Mouse (Mus musculus) small intestine, adult 2 months (tissue): Measurements from ENCODE around the gene Rbm25. TPM values are rescaled to one million over a fixed set of nuclear protein-coding genes. Genes with fewer than 3 reads are reported as not detected.

ENCODE experiments used
- H3K27ac ChIP-seq: fragments of 200-500 bp; 2 replicates; pipeline ENCODE4 v1.5.1; 2012; ENCODE audit warnings: low read depth, low read length, control low read depth, inconsistent platforms; ENCODE audit not compliant: insufficient read depth
- H3K27me3 ChIP-seq: fragments of 200-500 bp; 2 replicates; pipeline ENCODE4 v1.6.1; 2012; ENCODE audit warnings: mild to moderate bottlenecking, moderate library complexity, low read length, inconsistent platforms; ENCODE audit not compliant: control insufficient read depth, insufficient read depth
- H3K36me3 ChIP-seq: fragments of 200-500 bp; 2 replicates; pipeline ENCODE4 v1.6.1; 2012; ENCODE audit warnings: mild to moderate bottlenecking, low read length, control low read depth, inconsistent platforms; ENCODE audit not compliant: control insufficient read depth, insufficient read depth
- H3K4me1 ChIP-seq: fragments of 200-500 bp; 2 replicates; pipeline ENCODE4 v1.6.1; 2012; ENCODE audit warnings: low read length, inconsistent platforms, mixed read lengths; ENCODE audit not compliant: control insufficient read depth, insufficient read depth, insufficient read length
- H3K4me3 ChIP-seq: fragments of 200-500 bp; 2 replicates; pipeline ENCODE4 v1.5.1; 2012; ENCODE audit warnings: low read depth, mild to moderate bottlenecking, control low read depth, inconsistent platforms, low read length, moderate library complexity
- CTCF ChIP-seq: fragments of 200-500 bp; IDR thresholded peaks from 2 replicates; pipeline ENCODE4 v1.5.1; 2012; ENCODE audit warnings: low read depth, mild to moderate bottlenecking, control low read depth, inconsistent platforms, low read length, moderate library complexity, mixed read lengths; ENCODE audit not compliant: insufficient replicate concordance, insufficient read length; ENCODE audit errors: extremely low read depth
- POLR2A ChIP-seq: fragments of 200-500 bp; IDR thresholded peaks from 2 replicates; pipeline ENCODE4 v1.6.1; 2012; ENCODE audit warnings: low read depth, mild to moderate bottlenecking, control low read depth, inconsistent platforms, low read length, moderate library complexity
- WGBS: fragments of 180-500 bp; shearing (Covaris S2); methylation state at CpG from one replicate; pipeline ENCODE4 v1.1.7; 2018; 5-methylcytosine and 5-hydroxymethylcytosine counted together
- polyA plus RNA-seq: library from polyadenylated mRNA; depleted of rRNA; stranded (reverse); fragments of >200 nt; gene quantifications from 2 replicates; pipeline ENCODE4 v1.2.3, GENCODE M21; 2012

The Rbm25 gene
- polyA plus RNA-seq, 1 experiment = 12.0 TPM

DNA sequence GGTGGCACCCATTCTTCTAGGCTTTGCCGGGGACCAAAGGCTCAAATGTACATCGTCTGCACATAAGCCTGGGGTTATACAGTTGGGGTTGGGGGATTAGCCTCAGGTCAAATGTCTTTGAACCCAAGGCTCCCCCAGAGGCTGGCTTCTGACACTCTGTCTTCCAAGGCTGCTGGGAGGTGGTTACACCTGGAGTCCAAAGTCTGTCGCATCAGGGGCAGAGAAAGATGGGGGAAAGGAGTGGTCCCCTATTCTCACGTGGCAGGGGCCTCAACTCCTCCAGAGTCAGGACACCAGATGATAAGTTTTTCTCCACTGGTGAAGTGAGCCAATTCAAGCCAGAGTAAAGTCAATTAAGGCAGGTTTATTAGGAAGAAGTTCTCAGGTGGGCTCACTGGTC, 67.6 kb downstream of the Rbm25 start:
- 60% methylated on average over 4 of the region's 4 CpGs for WGBS
- no peak overlapping the region for H3K27ac ChIP-seq
- no peak overlapping the region for H3K4me3 ChIP-seq

DNA sequence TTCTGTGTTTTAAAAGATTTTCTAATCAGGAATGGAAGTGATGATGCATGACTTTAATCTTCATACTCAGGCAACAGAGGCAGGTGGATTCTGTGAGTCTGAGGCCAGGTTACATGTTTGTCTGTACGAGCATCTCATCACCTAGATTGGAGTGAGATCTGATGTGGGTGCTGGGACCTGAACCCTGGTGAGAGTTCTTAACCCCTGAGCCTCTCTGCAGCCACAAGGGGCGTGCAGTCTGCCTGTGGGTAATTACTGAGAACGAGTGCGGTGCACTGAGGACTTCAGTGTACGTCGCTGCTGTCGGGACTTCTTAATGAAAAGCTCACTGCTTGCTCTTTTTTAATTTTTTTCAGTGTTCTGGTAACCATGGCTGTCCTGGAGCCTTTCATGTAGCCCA, 70.6 kb downstream of the Rbm25 start:
- H3K27me3 ChIP-seq = no peaks in the 10 kb centered on the region
- peaks cover 24% of the 10 kb centered on the region for H3K36me3 ChIP-seq
- no peak for TF ChIP-seq CTCF
- TF ChIP-seq POLR2A = no peak
- WGBS = 92% methylated on average over 7 of the region's 7 CpGs
- H3K27ac ChIP-seq = no peak overlapping the region
- no peak overlapping the region for H3K4me3 ChIP-seq
- peaks cover 17% of the 10 kb centered on the region; the same call in 1 of the 2 replicates for H3K4me1 ChIP-seq

More for the DNA sequence above, 67.6 kb downstream of the Rbm25 start:
- Histone ChIP-seq H3K36me3 (peaks cover 19% of the 10 kb centered on the region), H3K4me1 (peaks cover 16% of the 10 kb centered on the region; the same call in 1 of the 2 replicates), H3K27me3 (no peaks in the 10 kb centered on the region)
- TF ChIP-seq POLR2A = no peak
- TF ChIP-seq CTCF = no peak

DNA sequence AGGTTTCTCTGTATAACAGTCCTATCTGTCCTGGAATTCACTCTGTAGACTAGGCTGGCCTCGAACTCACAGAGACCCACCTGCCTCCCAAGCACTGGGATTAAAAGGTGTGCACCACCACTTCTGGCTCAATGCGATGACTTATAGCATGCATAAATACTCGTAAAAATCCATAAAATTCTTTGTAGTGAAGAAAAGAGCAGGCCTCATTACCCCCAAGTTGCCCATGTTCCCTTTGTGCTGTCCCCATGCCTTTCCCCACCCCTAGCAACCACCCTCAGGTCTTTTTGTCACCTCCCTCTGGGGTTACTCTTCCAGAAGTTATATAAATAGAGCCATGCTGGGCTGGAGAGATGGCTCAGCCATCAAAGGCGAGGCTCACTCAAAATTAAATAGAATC, 71.8 kb downstream of the Rbm25 start:
- Histone ChIP-seq H3K27me3 (no peaks in the 10 kb centered on the region), H3K27ac (no peak overlapping the region), H3K36me3 (peaks cover 24% of the 10 kb centered on the region), H3K4me1 (peaks cover 18% of the 10 kb centered on the region; the same call in 1 of the 2 replicates), H3K4me3 (no peak overlapping the region)
- TF ChIP-seq POLR2A (no peak), CTCF (no peak)
- WGBS = 86% methylated on average over 4 of the region's 4 CpGs

DNA sequence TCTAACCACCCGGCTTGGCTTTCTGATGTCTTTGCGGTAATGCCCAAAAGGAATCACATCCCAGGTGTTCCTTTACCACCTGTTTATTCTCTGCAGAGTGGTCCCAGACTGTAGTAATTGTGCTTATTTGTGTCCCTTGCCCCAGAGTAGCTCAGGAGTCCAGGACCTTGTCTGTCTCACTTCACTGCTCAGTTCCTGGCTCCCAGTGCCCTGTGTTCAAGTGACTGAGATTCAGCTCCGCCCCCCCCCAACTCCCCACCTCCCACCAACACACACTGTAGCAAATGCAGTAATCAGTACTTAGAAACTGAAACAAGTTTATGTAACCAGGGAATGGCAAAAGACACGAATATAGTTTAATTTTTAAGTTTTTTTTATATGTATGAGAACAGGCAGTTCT, 75.9 kb downstream of the Rbm25 start:
- Histone ChIP-seq H3K4me1 (peaks cover 24% of the 10 kb centered on the region; the same call in 1 of the 2 replicates), H3K27me3 (no peaks in the 10 kb centered on the region), H3K27ac (peak overlapping the region; percentile 39), H3K36me3 (peaks cover 12% of the 10 kb centered on the region), H3K4me3 (no peak overlapping the region)
- WGBS = 66% methylated on average over 4 of the region's 4 CpGs
- TF ChIP-seq POLR2A = no peak
- no peak for TF ChIP-seq CTCF

DNA sequence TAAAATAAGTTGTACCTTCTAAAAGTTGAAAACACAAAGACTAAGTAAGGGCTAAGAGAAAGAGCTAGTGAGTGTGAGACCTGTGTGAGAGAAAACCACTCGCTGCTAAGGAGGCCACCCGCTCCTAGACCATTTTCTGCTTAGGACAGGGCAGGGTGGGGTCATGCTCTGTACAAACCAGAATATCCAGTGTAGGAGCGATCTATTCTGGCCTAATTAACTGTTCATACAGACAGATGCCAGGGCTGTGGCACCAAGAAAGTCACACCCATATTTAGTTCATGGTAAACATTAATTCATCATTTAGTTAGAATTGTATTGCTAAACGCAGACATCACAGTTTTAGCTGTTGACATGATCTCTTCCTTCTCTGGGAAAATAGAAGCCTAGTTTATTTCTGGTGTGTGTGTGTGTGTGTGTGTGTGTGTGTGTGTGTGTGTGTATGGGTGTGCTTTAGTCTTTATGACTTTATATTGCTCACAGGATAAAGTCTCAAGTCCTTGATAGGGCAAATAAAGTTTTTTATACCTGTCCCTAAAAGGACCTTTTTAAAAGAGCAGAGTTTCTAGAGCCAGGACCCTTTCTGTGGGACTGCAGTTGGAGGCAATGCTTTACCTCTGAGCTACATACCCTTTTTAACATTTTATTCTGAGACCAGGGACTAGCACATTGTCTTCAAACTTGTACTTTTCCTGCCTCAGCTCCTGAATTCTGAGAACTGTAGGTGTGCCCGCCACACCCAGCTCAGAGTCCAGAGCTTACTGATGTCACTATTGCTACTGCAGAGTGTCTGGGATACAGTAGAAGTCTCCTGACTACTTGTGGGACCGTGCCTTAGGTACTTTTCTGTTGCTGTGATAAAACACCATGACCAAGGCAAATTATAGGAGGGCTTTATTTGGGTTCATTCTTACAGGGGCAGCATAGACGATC, 77.4 kb downstream of the Rbm25 start:
- peaks cover 24% of the 10 kb centered on the region; the same call in 1 of the 2 replicates for H3K4me1 ChIP-seq
- H3K27ac ChIP-seq = peak overlapping the region; percentile 100
- TF ChIP-seq POLR2A = no peak
- no peak for TF ChIP-seq CTCF
- no peak overlapping the region for H3K4me3 ChIP-seq
- whole genome bisulfite sequencing = 29% methylated on average over 7 of the region's 7 CpGs
- H3K36me3 ChIP-seq = peaks cover 25% of the 10 kb centered on the region
- no peaks in the 10 kb centered on the region for H3K27me3 ChIP-seq

DNA sequence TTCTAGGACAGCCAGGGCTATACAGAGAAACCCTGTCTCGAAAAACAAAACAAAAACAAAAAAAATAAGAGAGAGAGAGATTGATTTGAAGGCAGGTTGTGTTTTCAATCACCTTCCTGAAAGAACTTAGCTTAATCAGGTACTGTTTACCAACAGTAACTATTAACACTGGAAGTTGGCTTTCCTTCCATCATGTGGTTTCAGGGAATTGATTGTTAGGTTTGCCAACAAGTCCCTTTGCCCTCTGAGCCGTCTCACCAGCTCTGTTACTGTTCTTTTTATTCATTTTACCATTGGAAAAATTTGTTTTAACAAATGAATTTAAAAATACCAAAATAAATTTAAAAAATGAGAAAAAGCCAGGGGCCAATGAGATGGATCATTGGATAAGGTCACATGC, 78.9 kb downstream of the Rbm25 start:
- Histone ChIP-seq H3K27ac (0 out of 2 replicates have a peak overlapping the region, but pooled peaks have one; percentile 95), H3K4me3 (no peak overlapping the region), H3K4me1 (peaks cover 24% of the 10 kb centered on the region; the same call in 1 of the 2 replicates), H3K36me3 (peaks cover 29% of the 10 kb centered on the region), H3K27me3 (no peaks in the 10 kb centered on the region)
- 67% methylated on average over 2 of the region's 2 CpGs for WGBS
- TF ChIP-seq POLR2A (no peak), CTCF (no peak)

DNA sequence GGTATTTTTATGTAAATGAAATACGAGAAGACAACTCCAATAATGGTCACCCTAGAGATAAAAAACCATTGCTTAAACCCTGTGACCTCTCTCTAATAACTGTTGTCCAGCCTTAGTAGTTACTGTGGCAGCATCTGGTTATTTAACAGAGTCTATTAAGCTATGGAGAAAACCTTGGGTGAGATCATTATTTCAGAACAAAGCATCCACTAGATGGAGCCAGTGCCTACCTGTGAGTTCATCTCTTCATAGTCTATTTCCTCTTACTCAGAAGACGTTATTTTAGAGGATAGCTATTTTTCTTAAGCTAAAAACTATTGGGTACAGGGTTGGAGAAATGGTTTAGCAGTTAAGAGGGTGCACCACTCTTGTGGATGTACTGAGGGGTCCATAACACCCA, 82.7 kb downstream of the Rbm25 start:
- TF ChIP-seq POLR2A = no peak
- 0 out of 2 replicates have a peak, but pooled peaks have one; percentile 5 for TF ChIP-seq CTCF
- WGBS = 46% methylated on average over 2 of the region's 2 CpGs

More for the DNA sequence above, 82.7 kb downstream of the Rbm25 start:
- H3K4me3 ChIP-seq = no peak overlapping the region
- H3K27me3 ChIP-seq = no peaks in the 10 kb centered on the region
- H3K4me1 ChIP-seq = peaks cover 7% of the 10 kb centered on the region; the same call in 1 of the 2 replicates
- H3K27ac ChIP-seq = no peak overlapping the region
- H3K36me3 ChIP-seq = peaks cover 52% of the 10 kb centered on the region
